28 mouse cellular contexts compared by ENCODE assay signal in genomic region chr12:15114793-15115192, GRCm38 (mm10).
A peak's percentile ranks its signal among the peaks of the same experiment; 100 is the strongest.
DNase-seq lines count a peak whose midpoint lies in the region; ATAC-seq and TF ChIP-seq lines count a peak whose summit lies in the region.
"Had no signal": no experiment of that assay in that cellular context is flagged by ENCODE, and none has a peak within 500 bp of the region (broad histone marks: within the 10 kb centered on the region; RNA-seq: fewer than 3 reads in every experiment).

No protein-coding gene starts in this region.

- H3K36me3 ChIP-seq in megakaryocyte, embryonic 14.5 days (replicated peaks; ENCODE audit: low read length): no peaks in the 10 kb centered on the region
- H3K36me3 ChIP-seq in CH12.LX (replicated peaks in 1 of 2; ENCODE audit: control insufficient read depth in 1 of 2, insufficient read depth in 1 of 2, low read length in 1 of 2): no peaks in the 10 kb centered on the region
- H3K36me3 ChIP-seq: embryonic facial prominence, embryonic 12.5 days; embryonic facial prominence, embryonic 15.5 days; forebrain, embryonic 12.5 days; forebrain, embryonic 15.5 days; G1E; heart, embryonic 12.5 days; heart, embryonic 15.5 days; hindbrain, embryonic 10.5 days; hindbrain, embryonic 13.5 days; intestine, embryonic 15.5 days had no signal

- no peak for TF ChIP-seq POLR2A in CH12.LX (IDR thresholded peaks at IDR 0.05; ENCODE audit: low read depth, low read length)

- dilution Hi-C loops in CH12.LX (cut with MboI; ENCODE audit: extremely low pct_ligation_motif_present, extremely low pct_unique_long_range_greater_than_20kb, low sequenced_read_pairs): no loop called here

- H3K4me3 ChIP-seq in megakaryocyte, embryonic 14.5 days (replicated peaks): peak overlapping the region; percentile 53
- H3K4me3 ChIP-seq in CH12.LX (replicated peaks in 1 of 3; ENCODE audit: low read depth in 2 of 3, low read length in 2 of 3, poor library complexity in 1 of 3): no peak overlapping the region
- H3K4me3 ChIP-seq: embryonic facial prominence, embryonic 12.5 days; embryonic facial prominence, embryonic 15.5 days; forebrain, embryonic 12.5 days; forebrain, embryonic 15.5 days; heart, embryonic 12.5 days; heart, embryonic 15.5 days; hindbrain, embryonic 10.5 days; hindbrain, embryonic 13.5 days; intestine, embryonic 15.5 days had no signal

- no peak overlapping the region; the same call in 1 of the 2 replicates for H3K27ac ChIP-seq in CH12.LX (ENCODE audit: insufficient read depth, low read depth)
- H3K27ac ChIP-seq: embryonic facial prominence, embryonic 12.5 days; embryonic facial prominence, embryonic 15.5 days; forebrain, embryonic 12.5 days; forebrain, embryonic 15.5 days; heart, embryonic 15.5 days; hindbrain, embryonic 10.5 days; hindbrain, embryonic 13.5 days; intestine, embryonic 15.5 days had no signal

- no peaks in the 10 kb centered on the region for H3K27me3 ChIP-seq in megakaryocyte, embryonic 14.5 days (replicated peaks)
- H3K27me3 ChIP-seq in CH12.LX (replicated peaks): no peaks in the 10 kb centered on the region
- H3K27me3 ChIP-seq: embryonic facial prominence, embryonic 12.5 days; embryonic facial prominence, embryonic 15.5 days; forebrain, embryonic 12.5 days; forebrain, embryonic 15.5 days; heart, embryonic 12.5 days; heart, embryonic 15.5 days; hindbrain, embryonic 13.5 days; intestine, embryonic 15.5 days had no signal

- no peak for TF ChIP-seq RAD21 in CH12.LX (IDR thresholded peaks at IDR 0.05; ENCODE audit: low read depth, low read length)

- H3K79me2 ChIP-seq in CH12.LX (replicated peaks; ENCODE audit: control insufficient read depth, extremely low read depth, insufficient read depth, poor library complexity, severe bottlenecking): no peaks in the 10 kb centered on the region

- no peak for ATAC-seq in megakaryocyte, adult 5-6 weeks (ENCODE audit: poor library complexity, severe bottlenecking)
- ATAC-seq in cerebellum, adult (ENCODE audit: insufficient number of reproducible peaks, low FRiP score, low TSS enrichment): no peak
- ATAC-seq: forebrain, embryonic 15.5 days; hindbrain, embryonic 16.5 days; intestine, embryonic 15.5 days had no signal

- H3K4me1 ChIP-seq in megakaryocyte, embryonic 14.5 days: no peaks in the 10 kb centered on the region
- H3K4me1 ChIP-seq in CH12.LX (ENCODE audit: control insufficient read depth in 1 of 2, insufficient read depth in 2 of 2): peaks cover 8 to 17% of the 10 kb centered on the region in 2 experiments
- H3K4me1 ChIP-seq: embryonic facial prominence, embryonic 12.5 days; embryonic facial prominence, embryonic 15.5 days; forebrain, embryonic 12.5 days; forebrain, embryonic 15.5 days; heart, embryonic 12.5 days; heart, embryonic 15.5 days; hindbrain, embryonic 10.5 days; hindbrain, embryonic 13.5 days; intestine, embryonic 15.5 days had no signal

- H3K9me3 ChIP-seq in megakaryocyte, embryonic 14.5 days: peaks cover 8% of the 10 kb centered on the region; the same call in 1 of the 2 replicates
- H3K9me3 ChIP-seq in CH12.LX (replicated peaks; ENCODE audit: low read length): peaks cover 2% of the 10 kb centered on the region
- H3K9me3 ChIP-seq: embryonic facial prominence, embryonic 12.5 days; embryonic facial prominence, embryonic 15.5 days; forebrain, embryonic 12.5 days; forebrain, embryonic 15.5 days; G1E; heart, embryonic 12.5 days; heart, embryonic 15.5 days; hindbrain, embryonic 10.5 days; hindbrain, embryonic 13.5 days; intestine, embryonic 15.5 days had no signal

- no peak overlapping the region for H3K4me2 ChIP-seq in CH12.LX (ENCODE audit: insufficient read depth, low read depth, poor library complexity, severe bottlenecking)
- H3K4me2 ChIP-seq: embryonic facial prominence, embryonic 12.5 days; embryonic facial prominence, embryonic 15.5 days; forebrain, embryonic 12.5 days; forebrain, embryonic 15.5 days; heart, embryonic 12.5 days; heart, embryonic 15.5 days; hindbrain, embryonic 13.5 days; intestine, embryonic 15.5 days had no signal

- DNase-seq in CH12.LX (ENCODE audit: extremely low read depth) (no peak), NIH3T3 (ENCODE audit: low read depth) (peak; percentile 20)
- DNase-seq in fat pad, adult 2 months (ENCODE audit: extremely low read depth, low read depth, low spot score): peak; percentile 4
- DNase-seq in frontal cortex, postnatal 36 days (ENCODE audit: low spot score in 2 of 2): no peak
- DNase-seq: adrenal gland, postnatal 10 days; adrenal gland, postnatal 36 days; cerebellum, adult 11 months; cerebellum, adult 2 months; cerebellum, adult 9-11 months; cerebellum, postnatal 25 days; gastrocnemius, postnatal 10 days; heart, adult 18-20 months; heart, postnatal 10 days; heart, postnatal 36 days had no signal

- no peak for TF ChIP-seq EP300 in CH12.LX (IDR thresholded peaks at IDR 0.05; ENCODE audit: low read length)

- no peak overlapping the region for H3K9ac ChIP-seq in CH12.LX (ENCODE audit: insufficient read depth, low read depth)
- H3K9ac ChIP-seq: embryonic facial prominence, embryonic 12.5 days; embryonic facial prominence, embryonic 15.5 days; forebrain, embryonic 12.5 days; forebrain, embryonic 15.5 days; heart, embryonic 12.5 days; heart, embryonic 15.5 days; hindbrain, embryonic 13.5 days; intestine, embryonic 15.5 days had no signal

- in situ Hi-C loops in CH12.LX (cut with MboI; ENCODE audit: low pct_ligation_motif_present, low pct_unique_long_range_greater_than_20kb, low sequenced_read_pairs): no loop called here

- no peak for TF ChIP-seq CTCF in CH12.LX (conservative IDR thresholded peaks at IDR 0.05 in 1 of 2, IDR thresholded peaks at IDR 0.05 in 1 of 2; ENCODE audit: low read depth in 2 of 2, low read length in 2 of 2)

TF ChIP-seq in CH12.LX, 34 proteins besides CTCF, POLR2A, EP300 and RAD21:
- TF ChIP-seq TBP (conservative IDR thresholded peaks at IDR 0.05; ENCODE audit: low read depth, low read length) (no peak), CHD2 (IDR thresholded peaks at IDR 0.05; ENCODE audit: low read length) (no peak), POLR2AphosphoS2 (IDR thresholded peaks at IDR 0.05; ENCODE audit: low read depth, low read length) (no peak), UBTF (IDR thresholded peaks at IDR 0.05; ENCODE audit: low read depth, low read length) (no peak), MAFK (IDR thresholded peaks at IDR 0.05; ENCODE audit: insufficient replicate concordance, low read length) (no peak), ZMIZ1 (IDR thresholded peaks at IDR 0.05; ENCODE audit: low read depth, low read length) (no peak), PAX5 (IDR thresholded peaks at IDR 0.05; ENCODE audit: low read length) (no peak), RCOR1 (conservative IDR thresholded peaks at IDR 0.05; ENCODE audit: low read depth, low read length) (no peak), ETS1 (conservative IDR thresholded peaks at IDR 0.05; ENCODE audit: low read depth, low read length) (no peak), ZKSCAN1 (IDR thresholded peaks at IDR 0.05; ENCODE audit: borderline replicate concordance, low read depth, low read length) (no peak), MAX (IDR thresholded peaks at IDR 0.05; ENCODE audit: low read length) (no peak), JUN (IDR thresholded peaks at IDR 0.05; ENCODE audit: insufficient read depth, low read depth, low read length) (no peak), ELF1 (IDR thresholded peaks at IDR 0.05; ENCODE audit: low read depth, low read length) (no peak), MXI1 (IDR thresholded peaks at IDR 0.05; ENCODE audit: low read depth, low read length) (0 out of 2 replicates have a peak, but pooled peaks have one; percentile 33), NRF1 (IDR thresholded peaks at IDR 0.05; ENCODE audit: low read depth, low read length) (peak; percentile 71), GABPA (IDR thresholded peaks at IDR 0.05; ENCODE audit: insufficient replicate concordance, low read depth, low read length) (no peak), HCFC1 (IDR thresholded peaks at IDR 0.05; ENCODE audit: low read depth, low read length) (no peak), TCF12 (IDR thresholded peaks at IDR 0.05; ENCODE audit: low read depth, low read length) (no peak)

Comparison
In these comparisons a context has a peak if more than half of its experiments do, and no peak if none do; other contexts are left out.
1. DNase-seq: peak in NIH3T3 (single experiment) and fat pad, adult 2 months (single experiment); none in CH12.LX (single experiment) and frontal cortex, postnatal 36 days (0 of 2).